Mouse (Mus musculus) heart, embryonic 11.5 days (tissue): ENCODE results near the gene Vps11. TPM values are rescaled to one million over a fixed set of nuclear protein-coding genes. Genes with fewer than 3 reads are reported as not detected.

Experiments
- ATAC-seq: fragments of 200-750 bp; cut with Nextera tagmentation; replicated peaks from 2 replicates; pipeline ENCODE4 v1.8.0; 2017; ENCODE audit warnings: moderate library complexity; ENCODE audit not compliant: insufficient number of reproducible peaks, low FRiP score, low TSS enrichment
- H3K27ac ChIP-seq: fragments of 300-500 bp; sonication (generic); 2 replicates; pipeline ENCODE4 v1.5.1; 2014; ENCODE audit warnings: mild to moderate bottlenecking, low read depth, low read length
- H3K27me3 ChIP-seq: fragments of 300-500 bp; sonication (generic); 2 replicates; pipeline ENCODE4 v1.6.1; 2014; ENCODE audit warnings: mild to moderate bottlenecking, low read length, mixed read lengths; ENCODE audit not compliant: control insufficient read depth, insufficient read depth
- H3K36me3 ChIP-seq: fragments of 300-500 bp; sonication (generic); 2 replicates; pipeline ENCODE4 v1.6.1; 2014; ENCODE audit warnings: mild to moderate bottlenecking, low read length, moderate library complexity, mixed read lengths; ENCODE audit not compliant: control insufficient read depth, insufficient read depth
- H3K4me1 ChIP-seq: fragments of 300-500 bp; sonication (generic); 2 replicates; pipeline ENCODE4 v1.6.1; 2014; ENCODE audit warnings: low read length; ENCODE audit not compliant: control insufficient read depth, insufficient read depth
- H3K4me2 ChIP-seq: fragments of 300-500 bp; sonication (generic); 2 replicates; pipeline ENCODE4 v1.6.1; 2014; ENCODE audit warnings: mild to moderate bottlenecking, moderate library complexity
- H3K4me3 ChIP-seq: fragments of 300-500 bp; sonication (generic); 2 replicates; pipeline ENCODE4 v1.5.1; 2014; ENCODE audit warnings: low read depth, low read length
- H3K9ac ChIP-seq: fragments of 300-500 bp; sonication (generic); 2 replicates; pipeline ENCODE4 v1.6.1; 2014; ENCODE audit warnings: mild to moderate bottlenecking, low read depth, low read length, moderate library complexity
- H3K9me3 ChIP-seq: fragments of 300-500 bp; sonication (generic); replicated peaks from 2 replicates; pipeline ENCODE4 v1.6.1; 2016; ENCODE audit warnings: low read length; ENCODE audit not compliant: control insufficient read depth
- WGBS: fragments of 180-500 bp; shearing (Covaris S2); extraction: QIAGEN DNeasy Blood & Tissue Kit; methylation state at CpG from one replicate; pipeline ENCODE4 v1.1.7; 2014; ENCODE audit not compliant: insufficient replicate concordance; 5-methylcytosine and 5-hydroxymethylcytosine counted together
- polyA plus RNA-seq: library from polyadenylated mRNA; unstranded; fragments of >200 nt; fragmentation: Nextera tagmentation; extraction: Ambion mirVana; gene quantifications from 2 replicates; pipeline ENCODE4 v1.2.1, GENCODE M21; 2014

The Vps11 gene
- polyA plus RNA-seq, 1 experiment from 2014 or later = 15.1 TPM

DNA sequence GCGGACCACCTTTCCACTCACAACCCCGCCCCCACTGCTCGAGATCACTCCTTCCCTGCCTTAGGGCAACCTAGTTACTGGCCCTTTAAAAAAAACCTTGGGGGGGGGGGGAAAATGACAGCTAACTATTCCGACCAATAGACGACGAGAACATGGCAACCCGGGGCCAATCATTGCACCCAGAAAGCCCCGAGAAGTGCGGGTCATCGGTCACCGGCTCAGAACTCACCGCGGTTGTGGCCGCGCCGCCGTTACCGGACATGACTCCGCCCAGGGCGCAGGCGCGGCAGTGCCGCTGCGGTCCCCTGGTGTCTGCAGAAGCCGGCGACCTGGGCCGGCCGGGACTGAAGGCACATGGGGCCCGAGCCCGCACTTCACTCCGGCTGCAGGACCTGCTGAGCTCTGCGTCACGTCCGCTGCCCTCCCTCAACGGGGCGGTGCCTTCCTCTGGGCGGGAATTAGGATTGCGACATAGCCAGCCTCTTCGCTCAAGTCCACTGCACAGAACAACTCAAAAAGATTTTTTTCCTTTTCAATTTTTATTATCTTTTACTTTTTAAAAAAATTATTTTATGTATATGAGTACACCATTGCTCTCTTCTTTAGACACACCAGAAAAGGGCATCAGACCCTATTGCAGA is 17.6 kb downstream of the Vps11 start, which contains the start of gene Hmbs:
TSS of gene Hmbs (minus strand) at position 448 of the 641 bp plus-strand sequence.
- Histone ChIP-seq H3K4me3 (peak within 1 kb of the TSS; percentile 84), H3K27me3 (no peaks in the 10 kb centered on the region), H3K9ac (peak within 1 kb of the TSS; percentile 94), H3K9me3 (no peaks in the 10 kb centered on the region), H3K4me2 (peak within 1 kb of the TSS; percentile 63), H3K27ac (peak within 1 kb of the TSS; percentile 100), H3K36me3 (peaks cover 18% of the 10 kb centered on the region), H3K4me1 (peaks cover 16% of the 10 kb centered on the region)
- peak; percentile 90 for ATAC-seq
- WGBS = under 1% methylated on average over 39 of the region's 39 CpGs

DNA sequence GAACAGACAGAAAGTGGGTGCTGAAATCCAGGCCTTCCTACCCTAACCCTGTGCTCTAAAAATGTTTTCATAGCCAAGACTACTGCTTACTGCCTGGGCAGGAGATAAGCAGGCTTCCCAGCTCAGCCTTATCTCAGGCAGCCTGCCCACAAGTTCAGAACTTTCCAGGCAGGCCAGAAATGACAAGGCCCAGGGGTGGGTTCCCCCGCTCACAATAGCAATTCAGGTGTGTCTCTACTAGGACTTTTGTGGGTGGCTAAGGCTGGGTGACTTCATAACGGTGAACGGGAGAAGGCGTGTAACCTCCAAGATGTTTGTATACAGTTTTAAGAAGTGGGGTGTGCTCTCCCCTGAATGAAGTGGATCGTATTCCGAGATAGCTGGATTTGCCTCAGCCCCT is 18.2 kb downstream of the Vps11 start:
- peak; percentile 76 for ATAC-seq
- peaks cover 17% of the 10 kb centered on the region for H3K36me3 ChIP-seq

DNA sequence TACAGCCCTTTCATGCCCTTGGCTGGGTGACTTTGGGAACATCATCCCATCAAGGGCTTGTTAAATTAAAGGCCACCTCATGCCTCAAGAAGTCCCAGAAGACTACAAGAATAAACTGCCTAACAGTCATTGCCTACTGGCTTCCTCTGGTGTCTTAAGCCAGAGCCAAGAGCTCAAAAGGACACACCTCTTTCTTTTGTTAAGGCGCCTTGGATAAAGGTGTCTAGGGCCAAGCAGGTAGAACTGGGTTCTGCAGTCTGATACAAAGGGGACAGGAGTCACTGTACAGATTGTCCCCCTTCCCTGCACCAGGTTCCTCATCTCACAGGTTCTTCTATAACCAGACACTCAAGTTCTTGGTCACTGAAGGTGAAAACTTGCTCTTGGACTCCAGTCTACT is 18.9 kb downstream of the Vps11 start:
- ATAC-seq = no peak
- Histone ChIP-seq H3K27me3 (no peaks in the 10 kb centered on the region), H3K4me1 (peaks cover 17% of the 10 kb centered on the region), H3K9ac (peak overlapping the region; percentile 94), H3K36me3 (peaks cover 15% of the 10 kb centered on the region), H3K27ac (peak overlapping the region; percentile 100), H3K9me3 (no peaks in the 10 kb centered on the region), H3K4me3 (peak overlapping the region; percentile 84), H3K4me2 (peak overlapping the region; percentile 63)
- 64% methylated on average over 1 of the region's 1 CpGs for WGBS

More for the DNA sequence above, 18.2 kb downstream of the Vps11 start:
- Histone ChIP-seq H3K4me3 (peak overlapping the region; percentile 84), H3K4me1 (peaks cover 16% of the 10 kb centered on the region), H3K9ac (peak overlapping the region; percentile 94), H3K27me3 (no peaks in the 10 kb centered on the region), H3K27ac (peak overlapping the region; percentile 100), H3K9me3 (no peaks in the 10 kb centered on the region), H3K4me2 (peak overlapping the region; percentile 63)
- WGBS = 5% methylated on average over 6 of the region's 6 CpGs

DNA sequence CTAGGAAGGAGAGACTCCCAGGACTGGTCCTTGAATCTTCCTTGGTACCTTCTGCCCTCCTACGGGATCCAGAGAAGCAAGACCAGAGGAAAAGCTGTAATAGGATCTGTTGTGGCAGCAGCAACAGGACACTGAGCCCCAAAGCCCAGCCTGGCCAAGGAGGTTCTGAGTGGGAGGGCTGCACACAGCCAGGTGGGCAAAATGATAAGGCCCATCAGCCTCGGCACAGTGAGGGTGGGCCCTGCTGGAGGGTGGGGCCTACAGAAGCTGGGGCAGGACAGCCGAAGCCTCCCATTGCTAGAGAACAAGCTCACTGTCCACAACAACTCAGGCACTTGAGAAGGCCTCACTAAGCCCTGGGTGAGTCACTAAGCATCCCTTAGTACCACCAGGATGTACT is 19.3 kb downstream of the Vps11 start:
- peak overlapping the region; percentile 63 for H3K4me2 ChIP-seq

DNA sequence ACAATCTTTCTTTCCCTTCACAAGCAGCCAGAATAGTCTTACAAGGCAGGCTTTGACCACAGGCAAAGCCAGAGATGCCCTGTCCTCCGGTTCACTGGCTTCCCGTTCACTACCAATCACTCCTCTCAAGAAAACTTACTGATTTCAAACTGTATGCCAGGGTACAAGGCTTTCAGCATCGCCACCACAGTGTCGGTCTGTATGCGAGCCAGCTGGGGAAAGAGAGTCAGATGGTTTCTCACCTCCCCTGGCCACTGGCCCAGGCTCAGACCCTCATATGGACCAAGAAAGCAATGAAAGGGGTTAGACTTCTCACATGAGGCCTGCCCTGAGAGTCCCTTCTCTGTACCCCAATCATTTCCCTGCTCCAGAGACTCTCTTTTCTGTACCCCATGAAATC is 20.0 kb downstream of the Vps11 start:
- H3K27ac ChIP-seq = peak overlapping the region; percentile 100

More for the DNA sequence above, 19.3 kb downstream of the Vps11 start:
- Histone ChIP-seq H3K4me1 (peaks cover 19% of the 10 kb centered on the region), H3K4me3 (peak overlapping the region; percentile 84), H3K27ac (peak overlapping the region; percentile 100), H3K27me3 (no peaks in the 10 kb centered on the region), H3K9me3 (no peaks in the 10 kb centered on the region), H3K36me3 (peaks cover 11% of the 10 kb centered on the region), H3K9ac (peak overlapping the region; percentile 94)
- ATAC-seq = peak; percentile 72
- WGBS = 37% methylated on average over 3 of the region's 3 CpGs

DNA sequence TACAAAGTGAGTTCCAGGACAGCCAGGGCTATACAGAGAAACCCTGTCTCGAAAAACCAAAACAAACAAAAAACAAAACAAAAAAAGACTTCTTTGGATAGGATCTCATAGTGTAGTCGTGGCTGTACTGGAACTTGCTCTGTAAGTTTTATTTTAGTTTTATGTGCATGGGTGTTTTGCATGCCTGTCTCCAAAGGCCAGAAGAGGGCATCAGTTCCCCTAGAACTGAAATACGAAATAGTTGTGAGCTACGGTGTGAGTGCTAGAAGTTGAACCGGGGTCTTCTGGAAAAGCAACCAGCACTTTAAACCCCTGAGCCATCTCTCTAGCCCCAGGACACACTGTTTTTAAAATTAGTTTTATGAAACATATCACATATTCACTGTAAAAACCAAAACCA is 22.9 kb downstream of the Vps11 start:
- Histone ChIP-seq H3K9me3 (no peaks in the 10 kb centered on the region), H3K27ac (no peak overlapping the region), H3K36me3 (peaks cover 7% of the 10 kb centered on the region), H3K4me1 (peaks cover 23% of the 10 kb centered on the region), H3K4me3 (peak overlapping the region; percentile 16; the same call in 1 of the 2 replicates), H3K4me2 (peak overlapping the region; percentile 21; the same call in 1 of the 2 replicates), H3K9ac (no peak overlapping the region), H3K27me3 (no peaks in the 10 kb centered on the region)
- ATAC-seq = no peak
- WGBS = 85% methylated on average over 5 of the region's 5 CpGs

More for the DNA sequence above, 20.0 kb downstream of the Vps11 start:
- Histone ChIP-seq H3K9me3 (no peaks in the 10 kb centered on the region), H3K36me3 (peaks cover 7% of the 10 kb centered on the region), H3K4me1 (peaks cover 22% of the 10 kb centered on the region), H3K4me3 (peak overlapping the region; percentile 39), H3K27me3 (no peaks in the 10 kb centered on the region), H3K9ac (peak overlapping the region; percentile 94), H3K4me2 (no peak overlapping the region; the same call in 1 of the 2 replicates)
- no peak for ATAC-seq
- 84% methylated on average over 5 of the region's 5 CpGs for WGBS

DNA sequence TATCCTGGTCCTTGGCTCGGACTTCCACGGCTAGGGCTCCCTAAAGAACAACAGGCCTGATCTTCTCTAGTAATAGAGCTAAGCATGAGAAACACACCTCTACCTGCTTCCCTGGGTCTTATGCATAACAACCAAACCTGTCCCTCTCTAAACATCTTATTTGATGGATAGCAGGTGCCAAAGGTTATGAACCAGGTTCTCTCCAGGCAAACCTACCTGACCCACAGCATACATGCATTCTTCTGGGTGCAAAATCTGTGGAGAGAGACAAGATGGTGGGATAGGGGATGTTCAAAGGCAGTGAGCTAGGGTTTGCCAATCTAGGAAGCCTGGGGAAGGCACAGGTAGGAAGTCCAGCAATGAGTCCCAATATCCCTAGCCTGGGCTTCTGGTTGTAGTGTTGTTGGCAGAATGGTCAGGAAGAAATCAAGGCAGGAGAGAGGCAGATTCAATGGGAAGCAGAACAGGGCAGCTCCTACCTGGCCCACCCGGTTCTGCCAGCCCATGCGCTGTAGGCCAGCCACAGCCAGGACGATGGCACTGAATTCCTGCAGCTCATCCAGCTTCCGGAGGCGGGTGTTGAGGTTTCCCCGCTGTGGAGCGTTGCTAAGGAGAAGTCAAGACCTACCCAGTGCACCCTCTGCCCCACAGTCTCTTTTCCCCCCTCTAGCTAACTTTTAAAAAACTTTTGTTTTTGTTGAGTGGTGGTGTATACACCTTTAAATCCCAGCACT is 23.9 kb downstream of the Vps11 start:
- Histone ChIP-seq H3K36me3 (peaks cover 17% of the 10 kb centered on the region), H3K9ac (peak overlapping the region; percentile 56; the same call in 1 of the 2 replicates), H3K4me3 (peak overlapping the region; percentile 78), H3K27ac (no peak overlapping the region), H3K27me3 (no peaks in the 10 kb centered on the region), H3K4me1 (peaks cover 16% of the 10 kb centered on the region), H3K9me3 (no peaks in the 10 kb centered on the region), H3K4me2 (peak overlapping the region; percentile 85)
- 67% methylated on average over 9 of the region's 9 CpGs for WGBS
- no peak for ATAC-seq

DNA sequence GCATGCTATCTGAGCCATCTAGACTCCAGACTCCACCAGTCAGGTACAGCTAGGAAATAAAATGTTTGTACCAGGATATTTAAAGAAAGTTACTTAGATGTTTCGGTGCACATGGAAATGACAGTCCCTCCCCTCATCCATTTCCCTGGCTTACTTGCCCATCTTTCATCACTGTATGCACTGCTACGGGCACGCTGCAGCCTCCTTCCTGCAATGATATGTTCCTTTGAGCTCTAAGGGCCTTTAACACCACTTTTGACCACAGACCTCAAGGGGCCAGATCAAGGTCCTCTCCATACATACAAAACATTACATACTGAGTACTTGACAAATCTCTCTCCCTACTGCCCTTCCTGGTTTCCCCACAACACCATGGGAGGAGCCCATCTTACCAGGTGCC is 24.5 kb downstream of the Vps11 start:
- peak overlapping the region; percentile 40 for H3K9ac ChIP-seq
- no peak for ATAC-seq
- H3K4me3 ChIP-seq = peak overlapping the region; percentile 78
- no peaks in the 10 kb centered on the region for H3K9me3 ChIP-seq
- peaks cover 20% of the 10 kb centered on the region for H3K36me3 ChIP-seq
- H3K27me3 ChIP-seq = no peaks in the 10 kb centered on the region
- no peak overlapping the region for H3K27ac ChIP-seq
- H3K4me2 ChIP-seq = peak overlapping the region; percentile 85
- WGBS = 60% methylated on average over 3 of the region's 3 CpGs
- peaks cover 9% of the 10 kb centered on the region; the same call in 1 of the 2 replicates for H3K4me1 ChIP-seq
